Comparison of ENCODE assay signal across 36 mouse cellular contexts in the genomic region with DNA sequence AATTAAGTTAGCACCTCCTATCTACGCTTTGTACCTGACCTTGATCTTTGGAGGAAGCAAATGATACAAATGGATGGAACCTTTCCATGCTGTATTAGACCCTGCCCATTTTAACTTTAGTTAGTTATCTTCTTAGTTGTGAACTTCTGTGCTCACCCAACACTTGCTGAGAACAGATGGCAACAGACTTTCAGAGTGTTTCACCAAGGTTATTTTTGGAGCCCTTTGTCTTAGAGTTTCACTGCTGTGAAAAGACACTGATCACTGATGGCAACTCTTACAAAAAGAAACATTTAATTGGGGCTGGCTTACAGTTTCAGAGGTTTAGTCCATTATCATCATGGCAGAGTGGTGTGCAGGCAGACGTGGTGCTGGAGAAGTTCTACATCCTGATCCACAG.
"Had no signal": no experiment of that assay in that cellular context is flagged by ENCODE, and none has a peak within 500 bp of the region (broad histone marks: within the 10 kb centered on the region; RNA-seq: fewer than 3 reads in every experiment).

No protein-coding gene starts in this region.

- H3K9me3 ChIP-seq: heart, embryonic 10.5 days; heart, embryonic 12.5 days; heart, embryonic 13.5 days; heart, embryonic 15.5 days; hindbrain, embryonic 10.5 days; hindbrain, embryonic 12.5 days; hindbrain, embryonic 13.5 days; hindbrain, embryonic 15.5 days; intestine, embryonic 15.5 days; kidney, embryonic 15.5 days had no signal

- H3K9ac ChIP-seq: heart, embryonic 12.5 days; heart, embryonic 13.5 days; heart, embryonic 15.5 days; hindbrain, embryonic 12.5 days; hindbrain, embryonic 13.5 days; hindbrain, embryonic 14.5 days; hindbrain, embryonic 15.5 days; intestine, embryonic 15.5 days; kidney, embryonic 15.5 days had no signal

- H3K4me2 ChIP-seq: heart, embryonic 11.5 days; heart, embryonic 12.5 days; heart, embryonic 13.5 days; heart, embryonic 15.5 days; hindbrain, embryonic 12.5 days; hindbrain, embryonic 13.5 days; hindbrain, embryonic 14.5 days; hindbrain, embryonic 15.5 days; intestine, embryonic 15.5 days; kidney, embryonic 15.5 days had no signal

- DNase-seq: heart, postnatal 10 days; heart, postnatal 14 days; heart, postnatal 36 days; heart, postnatal 4 days; kidney, adult 11 months; kidney, adult 18-20 months; kidney, adult 2 months; kidney, adult 8-10 months; kidney, adult 9 months; kidney, postnatal 10 days; kidney, postnatal 14 days; kidney, postnatal 25 days; kidney, postnatal 36 days; kidney, postnatal 4 days; layer of hippocampus, adult 9-11 months; layer of hippocampus, postnatal 36 days had no signal

- H3K27me3 ChIP-seq: heart, embryonic 12.5 days; heart, embryonic 13.5 days; hindbrain, embryonic 12.5 days; hindbrain, embryonic 13.5 days; hindbrain, embryonic 15.5 days; intestine, embryonic 15.5 days; kidney, embryonic 15.5 days had no signal

- H3K36me3 ChIP-seq: heart, embryonic 10.5 days; heart, embryonic 12.5 days; heart, embryonic 13.5 days; heart, embryonic 15.5 days; hindbrain, embryonic 10.5 days; hindbrain, embryonic 12.5 days; hindbrain, embryonic 13.5 days; hindbrain, embryonic 15.5 days; intestine, embryonic 15.5 days; kidney, embryonic 15.5 days had no signal

- ATAC-seq: hindbrain, embryonic 16.5 days; hindbrain, postnatal 0 days; inflammation-experienced regulatory T-cells, adult 6 months; intestine, embryonic 15.5 days; intestine, embryonic 16.5 days; intestine, postnatal 0 days had no signal

- H3K27ac ChIP-seq: heart, embryonic 10.5 days; heart, embryonic 13.5 days; heart, embryonic 15.5 days; hindbrain, embryonic 10.5 days; hindbrain, embryonic 12.5 days; hindbrain, embryonic 13.5 days; hindbrain, embryonic 14.5 days; hindbrain, embryonic 15.5 days; hindbrain, postnatal 0 days; intestine, embryonic 15.5 days; kidney, embryonic 15.5 days; kidney, postnatal 0 days; layer of hippocampus, adult 2 months; left cerebral cortex, adult 2 months had no signal

- H3K4me1 ChIP-seq: heart, embryonic 12.5 days; heart, embryonic 13.5 days; heart, embryonic 15.5 days; hindbrain, embryonic 12.5 days; hindbrain, embryonic 15.5 days; intestine, embryonic 15.5 days; kidney, embryonic 15.5 days had no signal

- H3K4me3 ChIP-seq: heart, embryonic 10.5 days; heart, embryonic 12.5 days; heart, embryonic 13.5 days; heart, embryonic 15.5 days; hindbrain, embryonic 10.5 days; hindbrain, embryonic 12.5 days; hindbrain, embryonic 13.5 days; hindbrain, embryonic 15.5 days; intestine, embryonic 15.5 days; kidney, embryonic 15.5 days; layer of hippocampus, adult 2 months; left cerebral cortex, adult 2 months had no signal
